Mouse (Mus musculus): ENCODE results near the gene Olfr53. TPM values are rescaled to one million over a fixed set of nuclear protein-coding genes. Genes with fewer than 3 reads are reported as not detected.
"Not testable (repeated sequence)": the region's sequence is repeated elsewhere in the genome, so short reads cannot be mapped to it uniquely, and the experiment has no call there.

Olfr53 gene
- polyA plus RNA-seq (2012; fragmentation: generic; extraction: Trizol), result not detected
- long read RNA-seq, experiment 1, result 0 reads
- long read RNA-seq, experiment 2, result 0 reads

- H3K36me3 ChIP-seq (ENCODE audit: control insufficient read depth, insufficient read depth), result no peaks in the 10 kb centered on the region
- H3K27me3 ChIP-seq (ENCODE audit: control insufficient read depth, insufficient read depth, insufficient read length), result no peaks in the 10 kb centered on the region
- H3K79me2 ChIP-seq (ENCODE audit: control insufficient read depth, insufficient read depth), result no peaks in the 10 kb centered on the region
- H3ac ChIP-seq (ENCODE audit: control insufficient read depth, insufficient read length, low read depth), result no peak within 1 kb of the TSS
- TF ChIP-seq CEBPB (IDR thresholded peaks at IDR 0.05; ENCODE audit: low read depth), result no peak
- TF ChIP-seq MYOD1 (IDR thresholded peaks at IDR 0.05; ENCODE audit: control insufficient read depth, insufficient read length, low read depth), result no peak
- no peak for TF ChIP-seq FOSL1 (IDR thresholded peaks at IDR 0.05; ENCODE audit: insufficient read depth, low read length, poor library complexity, severe bottlenecking)
- TF ChIP-seq USF1 (IDR thresholded peaks at IDR 0.05; ENCODE audit: low read depth), result no peak
- TF ChIP-seq CTCF (IDR thresholded peaks at IDR 0.05; ENCODE audit: control insufficient read depth, insufficient read depth, insufficient read length), result no peak
- TF ChIP-seq MYOG (IDR thresholded peaks at IDR 0.05; ENCODE audit: control insufficient read depth, extremely low read depth, insufficient read length), result no peak
- no peak for TF ChIP-seq MAX (IDR thresholded peaks at IDR 0.05)
- no peak within 1 kb of the TSS for H3K4me3 ChIP-seq (ENCODE audit: insufficient read depth, poor library complexity, severe bottlenecking)
- no peaks in the 10 kb centered on the region for H3K79me3 ChIP-seq (ENCODE audit: low read depth)
These were observed at the start of gene Olfr53 for GRCm38 (mm10) chr7:140646152-140646551. Gene Olfr53 (plus strand): TSS chr7:140646452.

DNA sequence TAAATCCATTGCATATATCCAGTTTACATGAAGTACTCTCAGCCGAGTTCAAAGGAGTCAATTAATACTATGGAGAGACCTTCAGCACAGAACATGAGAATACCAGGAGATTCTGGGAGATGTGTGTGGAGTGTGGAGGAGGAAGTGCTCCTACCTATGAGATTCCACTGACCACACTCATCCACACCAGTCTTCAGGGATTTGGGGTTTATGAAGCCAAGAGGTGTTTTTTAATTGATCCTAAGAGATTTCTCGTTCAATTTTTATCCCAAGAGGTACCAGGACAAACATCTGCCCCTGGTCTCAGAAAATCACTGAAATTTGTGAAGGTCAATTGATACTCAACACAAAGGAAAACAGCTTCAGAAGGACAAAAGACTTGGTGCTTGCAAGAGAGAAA is 45.3 kb upstream of the Olfr53 start, which contains the start of gene Olfr46:
Gene Olfr46, plus strand, starts transcription at position 301 of the 400 bp plus-strand sequence.
- not testable (repeated sequence) for H3K79me2 ChIP-seq (ENCODE audit: control insufficient read depth, insufficient read depth); H3K36me3 ChIP-seq (ENCODE audit: control insufficient read depth, insufficient read depth); H3K4me3 ChIP-seq (ENCODE audit: insufficient read depth, poor library complexity, severe bottlenecking); H3K79me3 ChIP-seq (ENCODE audit: low read depth); H3K27me3 ChIP-seq (ENCODE audit: control insufficient read depth, insufficient read depth, insufficient read length); H3ac ChIP-seq (ENCODE audit: control insufficient read depth, insufficient read length, low read depth)

DNA sequence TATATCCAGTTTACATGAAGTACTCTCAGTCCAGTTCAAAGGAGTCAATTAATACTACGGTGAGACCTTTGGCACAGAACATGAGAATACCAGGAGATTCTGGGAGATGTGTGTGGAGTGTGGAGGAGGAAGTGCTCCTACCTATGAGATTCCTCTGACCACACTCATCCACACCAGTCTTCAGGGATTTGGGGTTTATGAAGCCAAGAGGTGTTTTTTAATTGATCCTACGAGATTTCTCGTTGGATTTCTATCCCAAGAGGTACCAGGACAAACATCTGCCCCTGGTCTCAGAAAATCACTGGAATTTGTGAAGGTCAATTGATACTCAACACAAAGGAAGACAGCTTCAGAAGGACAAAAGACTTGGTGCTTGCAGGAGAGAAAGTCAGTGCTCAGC is 17.6 kb upstream of the Olfr53 start, which contains the start of gene Olfr61:
Gene Olfr61, plus strand, starts transcription at position 301 of the 400 bp plus-strand sequence.
- not testable (repeated sequence) for H3K36me3 ChIP-seq (ENCODE audit: control insufficient read depth, insufficient read depth); H3K79me3 ChIP-seq (ENCODE audit: low read depth); H3K4me3 ChIP-seq (ENCODE audit: insufficient read depth, poor library complexity, severe bottlenecking); H3K79me2 ChIP-seq (ENCODE audit: control insufficient read depth, insufficient read depth); H3ac ChIP-seq (ENCODE audit: control insufficient read depth, insufficient read length, low read depth); H3K27me3 ChIP-seq (ENCODE audit: control insufficient read depth, insufficient read depth, insufficient read length)

DNA sequence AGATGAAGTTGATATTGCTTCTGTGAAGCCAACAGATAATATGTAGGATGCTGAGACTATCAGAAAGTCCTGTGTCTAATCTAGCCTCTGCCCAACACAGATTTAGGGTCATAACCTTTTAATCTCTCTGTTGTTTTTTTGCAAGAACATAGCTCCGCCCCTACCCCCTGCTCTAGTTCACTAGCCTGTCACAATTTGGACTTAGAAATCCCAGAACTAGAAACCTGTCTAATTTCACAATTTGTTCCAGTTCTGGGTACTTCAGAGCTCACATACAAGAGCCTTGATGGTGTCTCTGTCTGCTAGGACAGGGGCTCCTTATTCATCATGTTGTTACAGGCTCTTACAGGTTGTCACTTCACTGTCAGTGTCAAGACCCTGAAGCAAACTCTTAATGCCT is 15.7 kb upstream of the Olfr53 start:
- no peak overlapping the region for H3K4me3 ChIP-seq (ENCODE audit: insufficient read depth, poor library complexity, severe bottlenecking)
- TF ChIP-seq FOSL1 (IDR thresholded peaks at IDR 0.05; ENCODE audit: insufficient read depth, low read length, poor library complexity, severe bottlenecking) (no peak), CEBPB (IDR thresholded peaks at IDR 0.05; ENCODE audit: low read depth) (no peak), MAX (IDR thresholded peaks at IDR 0.05) (no peak), CTCF (IDR thresholded peaks at IDR 0.05; ENCODE audit: control insufficient read depth, insufficient read depth, insufficient read length) (no peak), USF1 (IDR thresholded peaks at IDR 0.05; ENCODE audit: low read depth) (no peak), MYOD1 (IDR thresholded peaks at IDR 0.05; ENCODE audit: control insufficient read depth, insufficient read length, low read depth) (no peak), MYOG (IDR thresholded peaks at IDR 0.05; ENCODE audit: control insufficient read depth, extremely low read depth, insufficient read length) (no peak)
- no peaks in the 10 kb centered on the region for H3K36me3 ChIP-seq (ENCODE audit: control insufficient read depth, insufficient read depth)
- no peaks in the 10 kb centered on the region for H3K27me3 ChIP-seq (ENCODE audit: control insufficient read depth, insufficient read depth, insufficient read length)
- no peaks in the 10 kb centered on the region for H3K79me2 ChIP-seq (ENCODE audit: control insufficient read depth, insufficient read depth)
- no peaks in the 10 kb centered on the region for H3K79me3 ChIP-seq (ENCODE audit: low read depth)
- H3ac ChIP-seq (ENCODE audit: control insufficient read depth, insufficient read length, low read depth), result no peak overlapping the region

DNA sequence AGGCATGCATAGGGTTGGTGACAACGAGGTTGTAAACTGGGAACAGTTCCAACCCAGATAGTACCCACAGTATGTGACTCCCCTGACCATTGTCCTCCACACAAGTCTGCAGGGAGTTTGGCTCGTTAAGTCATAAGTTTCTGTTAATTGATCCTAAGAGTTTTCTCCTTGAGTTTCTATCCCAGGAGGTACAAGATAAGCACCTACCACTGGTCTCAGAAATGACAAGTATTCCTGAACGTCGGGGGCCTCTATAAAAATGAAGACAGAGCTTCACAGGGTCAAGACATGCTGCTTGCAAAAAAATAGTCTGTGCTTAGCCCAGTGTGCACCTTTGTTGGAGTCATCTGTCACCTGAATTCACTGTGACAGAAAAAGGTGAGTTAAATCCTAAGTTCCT is 13.4 kb downstream of the Olfr53 start, which contains the start of gene Olfr539:
Gene Olfr539, plus strand, starts transcription at position 301 of the 400 bp plus-strand sequence.
- Histone ChIP-seq H3ac (ENCODE audit: control insufficient read depth, insufficient read length, low read depth) (no peak within 1 kb of the TSS), H3K4me3 (ENCODE audit: insufficient read depth, poor library complexity, severe bottlenecking) (no peak within 1 kb of the TSS), H3K79me2 (ENCODE audit: control insufficient read depth, insufficient read depth) (no peaks in the 10 kb centered on the region), H3K27me3 (ENCODE audit: control insufficient read depth, insufficient read depth, insufficient read length) (no peaks in the 10 kb centered on the region), H3K36me3 (ENCODE audit: control insufficient read depth, insufficient read depth) (no peaks in the 10 kb centered on the region), H3K79me3 (ENCODE audit: low read depth) (no peaks in the 10 kb centered on the region)
- TF ChIP-seq MYOG (IDR thresholded peaks at IDR 0.05; ENCODE audit: control insufficient read depth, extremely low read depth, insufficient read length) (no peak), USF1 (IDR thresholded peaks at IDR 0.05; ENCODE audit: low read depth) (no peak), FOSL1 (IDR thresholded peaks at IDR 0.05; ENCODE audit: insufficient read depth, low read length, poor library complexity, severe bottlenecking) (no peak), MYOD1 (IDR thresholded peaks at IDR 0.05; ENCODE audit: control insufficient read depth, insufficient read length, low read depth) (no peak), CEBPB (IDR thresholded peaks at IDR 0.05; ENCODE audit: low read depth) (no peak), MAX (IDR thresholded peaks at IDR 0.05) (no peak), CTCF (IDR thresholded peaks at IDR 0.05; ENCODE audit: control insufficient read depth, insufficient read depth, insufficient read length) (no peak)

DNA sequence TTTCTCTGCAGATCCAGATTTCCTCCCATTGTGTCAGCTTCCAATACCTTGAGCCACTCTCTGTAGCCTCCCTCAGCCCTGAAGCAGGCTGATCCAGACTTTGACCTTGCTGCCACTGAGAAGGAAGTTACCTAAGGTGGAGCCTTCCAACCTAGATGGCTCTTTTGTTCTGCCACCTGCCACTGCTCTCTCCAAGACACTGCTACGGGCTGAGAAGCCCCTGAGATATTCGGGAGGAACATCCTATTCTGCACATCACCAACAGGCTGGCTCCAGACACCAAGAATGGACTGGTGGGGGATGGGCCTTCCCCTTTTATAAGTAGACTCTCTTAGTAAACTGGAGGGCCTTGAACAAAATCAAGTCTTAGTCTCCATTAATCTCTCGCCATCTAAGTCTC is 24.4 kb downstream of the Olfr53 start:
- not testable (repeated sequence) for H3K36me3 ChIP-seq (ENCODE audit: control insufficient read depth, insufficient read depth); H3K79me3 ChIP-seq (ENCODE audit: low read depth); H3K4me3 ChIP-seq (ENCODE audit: insufficient read depth, poor library complexity, severe bottlenecking); H3K27me3 ChIP-seq (ENCODE audit: control insufficient read depth, insufficient read depth, insufficient read length); H3ac ChIP-seq (ENCODE audit: control insufficient read depth, insufficient read length, low read depth); H3K79me2 ChIP-seq (ENCODE audit: control insufficient read depth, insufficient read depth)
